Mouse (Mus musculus): ENCODE results near the gene Lrmda.
A peak's percentile ranks its signal among the peaks of the same experiment; 100 is the strongest.
"Not testable (repeated sequence)": the region's sequence is repeated elsewhere in the genome, so short reads cannot be mapped to it uniquely, and the experiment has no call there.

Gene Lrmda

GRCm38 (mm10) chr14:22530706-22531105 is 511.2 kb downstream of the Lrmda start:
- DNase-seq: no peak

DNA sequence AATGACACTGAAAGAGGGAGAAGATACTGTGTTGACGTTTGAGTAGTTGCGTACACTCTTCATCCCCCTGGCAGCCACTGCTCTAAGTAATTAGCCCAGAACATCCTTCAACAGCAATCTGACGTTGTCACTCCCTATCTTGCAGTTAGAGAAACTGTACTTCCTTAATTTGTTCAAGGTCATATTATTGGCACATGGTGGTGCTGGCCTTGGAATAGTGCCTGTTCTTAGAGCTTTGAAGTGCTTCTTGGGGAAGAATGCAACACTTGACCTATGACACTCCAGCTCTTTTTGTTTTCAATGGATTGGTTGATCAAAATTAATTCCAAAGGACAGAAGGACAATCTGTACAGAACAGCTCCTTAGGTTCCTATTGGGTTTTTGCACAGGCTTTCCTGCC is 514.0 kb downstream of the Lrmda start:
- no peak for DNase-seq

- no peak for DNase-seq
These were observed 526.6 kb downstream of the Lrmda start for GRCm38 (mm10) chr14:22545887-22546675.

DNA sequence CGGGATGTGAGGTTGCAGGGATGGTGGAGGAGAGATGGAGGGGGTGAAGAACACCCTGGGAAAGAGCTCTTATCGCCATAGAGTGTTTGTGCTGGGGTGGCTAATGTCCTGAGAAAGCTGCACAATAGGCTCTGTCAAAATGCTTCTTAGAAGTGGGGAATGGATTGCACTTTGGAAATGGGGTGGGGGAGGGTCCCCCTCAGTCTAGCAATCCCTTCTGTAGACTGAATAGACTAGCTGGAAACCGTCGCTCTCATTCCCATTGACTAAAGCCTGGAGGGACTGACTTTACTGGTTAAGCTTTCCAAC is 527.1 kb downstream of the Lrmda start:
- DNase-seq: no peak

- DNase-seq: no peak
These were observed 528.8 kb downstream of the Lrmda start for GRCm38 (mm10) chr14:22548286-22548685.

DNA sequence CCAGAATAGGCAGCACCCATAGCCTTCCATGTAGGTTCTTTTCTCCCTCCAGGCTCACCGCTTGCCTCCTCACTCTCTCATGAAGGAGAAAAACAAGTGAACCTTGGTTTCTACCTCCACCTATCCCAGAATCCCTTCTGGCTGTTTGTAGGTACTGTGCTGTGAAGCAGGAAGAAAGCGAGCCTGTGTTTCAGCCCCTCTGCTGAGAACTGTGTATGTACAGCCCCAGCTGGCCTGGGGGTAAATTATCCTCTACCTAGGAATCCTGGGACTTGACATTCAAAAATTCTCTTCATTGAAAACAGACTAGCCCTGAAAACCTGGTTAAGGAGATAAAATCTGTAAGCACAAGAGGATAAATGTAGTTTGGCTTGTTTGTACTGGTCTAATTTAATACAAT is 529.7 kb downstream of the Lrmda start:
- peak in 1 of 2 experiments; percentile 22 for DNase-seq

DNA sequence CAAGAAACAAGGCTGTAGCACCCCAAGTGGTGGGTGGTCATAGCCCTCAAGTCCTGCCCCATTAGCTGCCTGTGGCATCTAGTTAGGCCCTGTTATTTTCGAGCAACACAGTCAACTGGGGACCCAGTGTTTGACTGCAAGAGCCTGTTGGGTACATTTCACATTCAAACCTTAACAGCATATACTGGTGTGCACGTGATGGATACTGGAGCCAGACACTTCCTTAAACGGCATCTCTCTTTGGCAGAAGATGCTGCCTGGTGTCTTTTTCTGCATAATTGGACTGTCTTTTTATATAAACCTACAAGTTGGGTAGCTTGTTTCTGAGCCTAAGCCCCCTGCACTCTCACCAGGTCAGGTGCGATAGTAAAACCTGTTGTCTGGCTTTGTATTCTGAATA is 532.8 kb downstream of the Lrmda start:
- DNase-seq: no peak

- DNase-seq: no peak
These were observed 533.3 kb downstream of the Lrmda start for GRCm38 (mm10) chr14:22552841-22553240.

GRCm38 (mm10) chr14:22553717-22554116 is 534.2 kb downstream of the Lrmda start:
- DNase-seq: no peak

DNA sequence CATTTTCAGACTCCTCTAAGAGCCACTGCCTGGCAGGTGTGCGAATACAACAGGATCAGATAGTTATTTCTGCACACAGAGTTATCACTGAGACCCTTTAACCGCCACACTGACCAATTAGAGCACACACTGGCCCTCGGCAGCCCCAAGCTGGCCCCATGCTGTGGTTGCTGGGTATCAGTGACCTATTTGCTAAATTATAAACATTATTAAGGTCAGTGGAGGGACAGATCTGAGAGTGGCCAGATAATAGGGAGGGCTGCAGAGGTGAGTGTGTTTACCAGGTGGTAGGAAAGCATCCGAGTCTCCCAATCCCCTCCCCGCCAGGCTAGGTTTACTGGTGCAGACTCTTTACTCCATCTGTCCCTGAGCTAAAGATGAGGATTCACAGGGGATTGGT is 553.0 kb downstream of the Lrmda start:
- no peak for DNase-seq

GRCm38 (mm10) chr14:22573585-22573984 is 554.1 kb downstream of the Lrmda start:
- DNase-seq: no peak

DNA sequence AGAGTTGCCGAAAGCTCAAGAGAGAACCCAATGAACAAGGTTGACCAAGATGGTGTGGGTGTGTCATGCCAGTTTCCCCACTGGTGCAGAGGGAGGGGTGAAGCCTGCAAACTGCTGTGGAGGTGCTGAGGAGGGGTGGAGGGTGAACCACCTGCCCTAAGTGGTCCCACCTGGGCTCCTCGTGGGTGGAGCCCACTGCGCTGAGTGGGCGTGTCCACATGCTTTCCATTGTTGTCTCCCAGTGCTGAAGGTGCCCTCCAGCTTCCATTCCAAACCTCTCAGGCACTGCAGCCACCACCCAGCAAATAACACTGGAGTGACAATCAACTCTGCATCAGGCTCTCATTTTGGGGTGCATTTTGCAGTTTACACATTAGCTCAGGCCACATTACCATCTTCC is 554.5 kb downstream of the Lrmda start:
- DNase-seq: no peak

DNA sequence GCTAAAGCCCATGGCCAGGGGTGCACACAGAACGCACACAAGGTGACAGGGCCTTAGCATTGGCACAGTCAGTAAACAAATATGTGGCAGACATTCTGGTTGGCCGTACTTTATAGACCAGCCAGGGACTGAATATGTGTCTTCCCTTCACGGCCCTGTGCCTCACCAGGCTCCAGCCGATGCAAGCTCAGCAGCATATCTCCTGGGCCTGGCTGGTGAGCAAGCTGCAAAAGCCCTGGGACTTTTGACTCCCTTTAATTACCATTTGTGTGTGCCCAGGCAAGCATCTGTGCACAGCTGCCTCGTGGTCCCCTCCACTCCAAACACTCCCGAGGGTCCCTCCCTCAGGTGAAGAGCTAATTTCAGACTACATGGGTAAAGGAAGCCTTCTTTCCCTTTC is 556.9 kb downstream of the Lrmda start:
- peak; percentile 31 to 47 for DNase-seq

DNA sequence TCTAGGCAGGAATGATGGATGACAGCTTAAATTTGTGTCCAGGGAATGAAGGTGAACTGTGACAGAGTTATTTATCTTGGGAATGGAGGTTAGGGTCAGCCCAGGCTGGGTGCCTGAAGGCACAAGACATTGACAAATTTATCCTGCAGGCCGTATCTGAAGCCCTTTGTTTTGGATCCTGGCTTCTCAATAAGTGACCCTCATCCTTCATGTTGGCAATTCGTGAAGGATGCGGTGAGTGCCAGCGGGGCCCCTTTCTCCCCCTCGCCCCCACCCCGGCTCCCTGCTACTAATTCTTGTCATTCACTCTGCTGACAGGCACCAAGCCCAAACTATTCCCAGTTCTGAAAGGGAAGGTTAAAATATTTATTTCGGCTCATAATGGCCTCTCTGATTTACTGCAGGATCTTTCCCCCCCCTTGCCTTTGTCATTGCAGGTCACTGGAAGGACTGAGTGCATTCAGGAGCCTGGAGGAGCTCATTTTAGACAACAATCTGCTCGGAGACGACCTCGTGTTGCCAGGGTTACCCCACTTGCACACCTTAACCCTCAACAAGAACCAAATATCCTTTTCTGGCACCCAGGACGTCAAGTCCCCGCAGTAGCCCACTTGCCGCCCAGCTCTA is 558.0 kb downstream of the Lrmda start:
- DNase-seq: peak; percentile 8 to 31

GRCm38 (mm10) chr14:22578224-22578623 is 558.7 kb downstream of the Lrmda start:
- DNase-seq: peak; percentile 90 to 94

GRCm38 (mm10) chr14:22578986-22579385 is 559.5 kb downstream of the Lrmda start:
- peak; percentile 68 to 69 for DNase-seq

DNA sequence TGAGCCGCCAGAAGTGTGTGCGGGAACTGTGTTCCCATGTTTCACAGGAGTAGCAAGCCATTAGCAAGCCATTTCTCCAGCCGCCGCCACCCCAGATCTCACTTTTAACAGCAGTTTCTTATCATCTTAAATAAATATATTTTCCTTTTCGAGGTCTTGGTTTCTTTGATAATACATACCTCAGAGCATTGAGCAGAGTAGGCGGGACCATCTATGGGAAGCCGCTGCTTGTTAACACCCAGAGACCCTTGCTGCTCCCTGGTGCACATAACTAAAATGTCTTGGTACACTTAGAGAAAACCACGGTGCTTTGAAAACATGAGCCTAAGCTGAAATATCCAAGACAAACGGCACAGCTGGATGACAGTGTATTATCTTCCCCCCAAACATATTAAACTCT is 562.6 kb downstream of the Lrmda start:
- DNase-seq: no peak

GRCm38 (mm10) chr14:22586281-22586680 is 566.8 kb downstream of the Lrmda start:
- no peak for DNase-seq

DNA sequence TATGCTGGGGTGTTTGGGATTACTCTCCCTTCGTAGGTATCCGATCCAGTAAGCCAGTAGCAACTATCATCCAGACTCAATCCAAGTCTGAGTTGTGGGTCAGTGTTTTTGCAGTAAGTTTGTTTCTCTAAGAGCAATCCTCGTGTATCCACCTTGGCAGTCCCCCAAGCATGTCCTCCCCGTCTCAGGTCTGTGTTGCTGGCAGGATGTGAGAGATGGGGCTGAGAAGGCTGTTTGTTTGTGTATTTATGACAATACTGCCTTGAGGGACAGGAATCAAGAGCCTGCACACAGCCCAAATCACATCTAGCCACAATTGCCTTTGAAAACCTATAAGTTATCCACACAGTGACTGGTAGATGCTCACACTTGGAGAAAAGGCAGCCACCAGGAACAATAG is 567.3 kb downstream of the Lrmda start:
- DNase-seq: no peak

GRCm38 (mm10) chr14:22587285-22587957 is 567.9 kb downstream of the Lrmda start:
- DNase-seq: no peak

DNA sequence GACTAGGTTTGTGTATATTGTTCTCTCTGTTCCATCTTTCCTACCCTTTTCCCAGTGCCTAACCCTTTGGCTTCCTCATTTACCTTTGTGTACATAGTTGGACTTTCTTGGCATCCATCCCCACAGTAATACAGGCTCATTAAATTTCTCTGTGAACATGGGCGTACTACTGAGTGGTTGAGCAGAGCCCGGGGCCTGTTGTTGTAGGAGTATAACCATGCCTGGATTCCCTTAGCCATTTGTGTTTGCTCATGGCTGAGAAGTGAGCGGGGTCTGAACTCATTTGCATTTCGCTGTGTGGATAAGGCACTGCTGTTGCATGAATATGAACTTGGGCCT is 568.4 kb downstream of the Lrmda start:
- no peak for DNase-seq

DNA sequence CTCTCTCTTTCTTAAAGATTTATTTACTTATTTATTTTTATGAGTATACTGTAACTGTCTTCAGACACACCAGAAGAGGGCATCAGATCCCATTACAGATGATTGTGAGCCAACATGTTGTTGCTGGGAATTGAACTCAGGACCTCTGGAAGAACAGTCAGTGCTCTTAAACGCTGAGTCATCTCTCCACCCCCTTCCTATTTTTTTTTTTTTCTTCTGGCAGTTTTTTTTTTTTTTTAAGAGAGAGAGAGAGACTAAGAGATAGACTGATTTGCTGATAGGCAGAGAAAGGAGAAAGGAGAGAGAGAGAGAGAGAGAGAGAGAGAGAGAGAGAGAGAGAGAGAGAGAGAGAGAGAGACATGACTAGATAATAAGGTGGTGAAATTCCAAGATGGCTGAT is 568.9 kb downstream of the Lrmda start:
- DNase-seq: not testable (repeated sequence)

DNA sequence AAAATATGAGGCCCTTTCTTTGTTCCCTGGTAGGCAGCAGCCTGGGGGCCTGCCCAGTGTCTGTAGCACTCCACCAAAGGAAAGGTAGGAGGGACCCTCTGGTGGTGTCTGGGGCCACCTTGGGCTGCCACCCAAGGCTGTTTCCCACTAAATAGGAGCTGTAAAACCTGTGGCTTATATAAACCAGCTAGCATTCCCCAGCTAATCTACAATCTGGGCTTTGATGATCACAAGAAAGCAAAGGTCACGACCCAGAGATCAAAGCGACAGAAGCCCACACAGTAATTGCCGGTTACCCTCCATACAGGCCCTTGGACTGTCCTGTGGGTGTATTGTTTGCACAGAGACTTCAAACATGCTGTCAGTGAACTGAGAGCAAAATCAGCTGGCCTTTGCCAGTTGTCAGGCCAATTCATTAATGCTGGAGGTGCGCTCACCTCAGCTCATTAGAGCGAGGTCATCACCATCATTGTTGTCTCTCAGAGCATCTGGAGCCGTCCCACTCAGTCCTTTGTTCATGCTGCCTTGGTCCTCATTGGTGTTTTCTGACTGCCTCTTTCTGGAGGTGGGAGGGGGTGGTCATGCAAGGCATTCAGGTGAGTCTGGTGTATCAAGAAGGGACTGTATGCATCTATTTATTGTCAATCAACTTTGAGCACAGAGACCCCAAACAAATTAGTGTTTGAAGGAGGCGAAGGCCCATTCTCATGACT is 570.1 kb downstream of the Lrmda start:
- no peak for DNase-seq

DNA sequence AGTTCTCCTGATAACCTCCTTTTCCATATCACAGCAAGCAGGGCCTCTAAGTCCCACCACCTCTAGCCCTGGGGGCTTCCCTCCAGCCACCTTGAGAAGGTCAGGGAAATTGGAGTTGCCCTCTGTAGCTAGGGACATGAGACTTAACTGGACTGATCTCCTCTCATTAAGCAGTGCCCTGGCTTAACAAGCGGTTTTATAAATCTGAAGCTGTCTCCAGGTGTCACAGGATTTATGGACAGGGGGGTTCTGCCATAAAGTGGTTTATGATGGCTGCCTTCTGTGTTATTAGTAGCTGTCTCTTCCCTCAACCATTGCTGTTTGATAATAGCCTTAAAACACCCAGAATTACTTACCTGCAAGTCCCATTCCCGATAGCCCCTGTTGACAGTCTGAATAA is 571.7 kb downstream of the Lrmda start:
- no peak for DNase-seq

Data from kidney, postnatal 36 days (tissue).